Mouse (Mus musculus): Measurements from ENCODE around the gene Rfx7.

- peak; percentile 90 for TF ChIP-seq CTCF (IDR thresholded peaks at IDR 0.05; ENCODE audit: low read depth, low read length)
- TF ChIP-seq POLR2AphosphoS5 (IDR thresholded peaks at IDR 0.05; ENCODE audit: insufficient replicate concordance, low read depth, low read length) = no peak
- no peak for TF ChIP-seq GATA2 (IDR thresholded peaks at IDR 0.05; ENCODE audit: borderline replicate concordance, low read depth, low read length)
- TF ChIP-seq TAL1 (conservative IDR thresholded peaks at IDR 0.05; ENCODE audit: low read depth, low read length) = no peak
- no peak for TF ChIP-seq GATA1 (IDR thresholded peaks at IDR 0.05; ENCODE audit: borderline replicate concordance, low read length)
These were observed 103.1 kb downstream of the Rfx7 start for GRCm38 (mm10) chr9:72635134-72635533.

Data from G1E (cell line).